Mouse (Mus musculus) heart, adult 8-10 months (tissue): Measurements from ENCODE around the gene Fam32a. TPM values are rescaled to one million over a fixed set of nuclear protein-coding genes. Genes with fewer than 3 reads are reported as not detected.

Source experiments
- DNase-seq: peaks from one replicate; pipeline ENCODE4 v3.0.0; 2022; ENCODE audit warnings: low spot score
- total RNA-seq, 4 experiments: library from RNA; stranded (reverse); gene quantifications; 2 replicates each; pipeline ENCODE4 v1.2.4; 2022

The Fam32a gene
- 10 to 100 TPM; 18.4 to 23.2 (median 21.9) TPM for total RNA-seq

DNA sequence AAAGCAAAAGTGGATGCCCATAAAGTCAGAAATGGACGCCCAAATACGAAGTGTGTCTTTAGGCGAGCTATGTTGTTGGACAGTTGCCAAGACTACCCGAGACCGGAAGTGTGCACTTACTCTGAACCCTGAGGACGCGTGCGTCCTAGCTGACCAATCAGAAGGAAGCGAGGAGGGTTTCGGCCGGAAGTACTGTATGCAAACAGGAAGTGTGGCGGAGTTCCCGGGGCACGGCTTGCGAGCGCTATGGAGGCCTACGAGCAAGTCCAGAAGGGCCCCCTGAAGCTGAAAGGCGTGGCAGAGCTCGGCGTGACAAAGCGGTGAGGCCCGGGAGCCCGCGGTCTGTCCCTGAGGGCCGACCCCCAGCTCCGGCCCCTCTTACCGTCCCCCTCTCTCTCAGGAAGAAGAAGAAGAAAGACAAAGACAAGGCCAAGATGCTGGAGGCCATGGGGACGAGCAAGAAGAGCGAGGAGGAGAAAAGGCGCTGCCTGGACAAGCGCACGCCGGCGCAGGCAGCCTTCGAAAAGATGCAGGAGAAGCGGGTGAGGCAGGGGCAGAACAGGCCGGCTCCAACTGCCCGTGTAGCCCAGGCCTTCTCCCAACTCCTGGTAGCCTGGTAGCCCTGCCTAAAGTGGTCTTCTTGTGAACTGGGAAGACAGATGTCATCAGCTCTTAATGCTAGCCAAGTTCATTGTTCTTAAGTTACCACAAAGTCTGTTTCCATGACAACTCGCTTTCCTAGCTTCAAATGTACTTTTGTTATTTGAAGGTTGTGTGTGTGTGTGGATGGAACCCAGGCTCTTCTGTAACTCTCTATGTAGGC is at the start of gene Fam32a:
Gene Fam32a (plus strand): TSS at position 190 of the 823 bp plus-strand sequence.
- DNase-seq: peak; percentile 93

DNA sequence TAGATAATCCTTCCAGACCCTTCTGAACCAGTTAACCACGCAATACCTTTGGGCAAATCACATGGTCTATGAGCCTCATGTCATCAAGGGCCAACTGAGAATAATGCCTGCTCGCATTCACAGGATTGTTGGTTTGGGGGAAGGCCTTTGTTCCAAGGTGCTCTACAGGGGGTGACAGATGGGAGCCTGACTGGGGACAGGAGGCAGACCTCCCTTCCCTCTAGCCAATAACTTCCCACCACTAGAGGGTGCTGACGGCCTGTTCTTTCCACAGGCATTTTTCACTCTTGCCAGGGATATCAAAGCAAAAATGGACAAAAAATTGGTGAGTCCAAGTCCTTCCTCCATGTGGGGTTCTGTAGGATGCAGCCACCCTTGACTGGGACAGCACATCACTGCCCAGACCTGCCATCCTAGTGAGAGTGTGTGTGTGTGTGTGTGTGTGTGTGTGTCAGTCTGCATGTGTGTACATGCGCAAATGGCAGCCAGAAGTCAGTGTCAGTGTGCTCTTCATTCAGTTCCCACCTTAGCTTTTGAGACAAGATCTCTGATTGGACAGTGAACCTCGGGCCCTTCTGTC is 42.1 kb upstream of the Fam32a start:
- DNase-seq: peak; percentile 79

DNA sequence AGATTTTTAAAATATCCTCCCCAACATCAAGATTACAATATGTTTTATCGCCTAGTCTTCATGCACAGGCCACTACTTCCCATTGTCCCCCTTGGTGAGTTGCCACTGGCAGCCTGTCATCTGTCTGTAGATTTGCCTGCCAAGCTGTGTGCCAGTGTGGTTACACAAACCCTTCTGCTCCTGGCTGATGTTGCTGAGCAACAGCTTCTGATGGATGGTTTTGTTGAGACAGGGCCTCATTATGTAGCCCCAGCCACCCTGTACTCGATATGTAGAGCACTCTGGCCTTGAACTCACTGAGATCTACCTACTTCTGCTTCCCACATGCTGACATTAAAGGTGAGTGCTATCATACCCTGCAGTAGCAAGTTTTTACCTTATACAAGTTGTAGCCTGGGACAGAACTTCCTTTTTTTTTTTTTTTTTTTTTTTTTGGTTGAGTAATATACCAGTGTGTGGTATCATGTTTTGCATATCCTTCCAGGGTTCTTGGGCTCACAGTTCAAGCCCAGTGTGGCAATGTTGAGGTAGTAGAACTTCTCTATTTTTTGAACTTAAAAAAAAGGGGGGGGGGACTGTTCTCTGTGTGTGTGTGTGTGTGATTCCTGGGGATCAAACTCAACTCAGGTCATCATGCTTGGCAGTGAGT is 35.9 kb upstream of the Fam32a start:
- no peak for DNase-seq

DNA sequence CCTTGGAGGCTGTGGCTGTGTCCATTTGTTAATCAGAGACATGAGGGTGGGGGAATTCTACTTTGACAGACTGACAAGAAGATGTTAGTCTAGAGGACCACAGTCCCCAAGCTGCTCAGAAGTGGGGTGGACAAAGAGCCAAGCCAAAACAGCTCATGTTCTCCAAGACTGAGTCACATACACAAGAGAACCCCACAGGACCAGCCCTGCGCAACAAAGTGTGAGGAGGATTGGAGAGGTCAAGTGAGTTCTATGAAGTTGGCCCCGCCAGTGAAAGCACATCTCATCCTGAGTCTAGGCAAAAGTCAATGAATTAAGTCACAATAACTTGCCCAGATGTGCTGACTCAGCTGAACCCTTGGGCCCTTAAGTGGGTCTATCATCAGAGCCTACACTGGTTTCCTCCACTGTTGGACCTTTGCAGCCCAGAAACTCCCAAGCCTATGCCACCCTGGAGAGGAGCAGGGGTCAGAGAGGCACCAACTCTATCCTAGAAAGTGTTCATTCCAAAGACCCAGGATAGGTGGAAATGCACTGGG is 31.7 kb upstream of the Fam32a start:
- no peak for DNase-seq

DNA sequence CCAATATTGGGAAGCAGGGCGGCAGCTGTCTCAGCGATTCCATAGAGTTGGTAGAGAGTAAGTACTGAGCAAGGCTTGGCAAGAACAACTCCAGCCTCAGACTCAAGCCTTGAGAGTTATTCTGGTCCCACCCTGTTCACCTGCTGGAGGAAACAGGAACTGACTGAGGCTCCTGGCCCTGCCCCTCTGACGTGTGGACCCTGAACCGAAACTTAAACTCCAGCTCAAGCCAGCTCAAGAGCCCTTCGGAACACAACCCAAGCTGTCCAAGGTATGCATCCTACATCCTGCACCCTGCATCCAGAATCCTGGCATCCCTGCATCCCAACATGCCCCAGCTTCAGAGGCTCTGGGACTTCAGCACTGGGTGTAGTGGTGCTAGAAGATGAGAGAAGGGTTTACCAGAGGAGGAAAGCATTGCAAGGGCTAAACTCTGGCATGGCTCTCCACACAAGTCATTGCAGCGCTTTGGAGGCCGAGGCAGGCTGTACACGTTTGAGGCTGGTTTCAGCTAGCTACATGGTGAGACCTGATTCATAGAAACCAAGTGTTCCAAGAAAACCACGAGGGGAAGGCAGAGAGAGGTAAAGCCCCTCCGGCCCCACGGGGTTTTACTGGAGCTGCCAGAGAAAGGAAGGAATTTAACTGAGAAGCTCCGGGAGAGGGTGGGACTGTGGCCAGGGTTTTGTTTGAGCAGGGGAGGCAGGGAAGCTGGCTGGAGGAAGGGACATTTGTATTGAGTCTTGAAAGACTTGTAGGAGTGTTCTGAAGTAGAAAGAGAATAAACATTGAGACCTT is 29.9 kb upstream of the Fam32a start, which contains the start of gene Hsh2d:
Gene Hsh2d (plus strand): TSS at position 222 of the 798 bp plus-strand sequence.
- DNase-seq: no peak

DNA sequence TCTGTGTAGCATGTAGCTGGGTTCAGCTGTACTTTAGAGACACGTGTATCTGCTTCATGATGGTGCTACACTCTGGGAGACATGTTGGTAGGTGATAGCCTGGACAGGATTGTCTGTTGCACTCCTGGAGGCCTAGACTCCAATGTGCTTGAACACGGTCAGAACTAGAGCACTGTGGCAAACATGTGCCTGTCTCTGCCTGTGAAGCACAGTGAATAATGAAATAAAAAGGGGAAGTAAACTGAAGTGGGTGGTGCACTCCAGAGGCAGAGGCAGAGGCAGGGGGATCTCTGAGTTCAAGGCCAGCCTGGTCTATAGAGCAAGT is 29.4 kb upstream of the Fam32a start:
- no peak for DNase-seq

DNA sequence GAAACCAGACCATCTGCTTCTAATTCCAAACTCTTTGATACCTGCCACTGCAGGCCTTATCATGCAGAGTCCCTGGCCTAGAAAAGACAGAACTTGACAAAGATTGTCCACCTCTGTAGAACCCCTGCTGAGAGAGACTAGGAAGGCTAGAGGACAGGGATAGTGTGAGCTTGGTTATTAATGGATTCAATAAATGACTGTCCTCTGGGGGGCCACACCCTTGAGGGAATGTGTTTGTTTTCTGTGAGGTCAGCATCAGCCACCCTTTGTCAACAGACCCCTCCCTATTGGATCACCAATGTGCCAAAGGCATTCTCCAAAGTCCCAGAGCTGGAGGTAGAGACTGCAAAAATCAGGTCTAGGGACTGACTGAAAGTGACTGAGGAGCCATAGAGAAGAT is 27.5 kb upstream of the Fam32a start:
- no peak for DNase-seq

DNA sequence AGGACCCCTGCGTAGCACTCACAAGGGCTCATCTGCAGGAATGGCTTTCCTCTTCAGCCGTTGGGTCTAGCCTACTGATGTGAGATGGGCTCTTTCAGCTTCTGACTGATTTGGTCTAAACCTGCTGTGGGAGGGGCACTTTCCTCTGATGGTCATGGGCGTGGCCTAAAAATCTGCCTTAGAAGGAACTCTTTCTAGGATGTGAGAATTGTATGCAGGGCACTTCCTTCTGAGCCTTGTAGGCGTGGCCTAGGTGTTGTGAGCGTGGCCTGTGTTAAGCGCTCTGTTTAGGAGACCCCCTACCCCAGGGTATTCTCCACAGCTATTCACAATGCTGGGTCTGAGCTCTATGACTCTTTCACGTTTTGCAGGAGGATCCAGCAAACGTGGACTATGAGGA is 21.5 kb upstream of the Fam32a start:
- DNase-seq: no peak

DNA sequence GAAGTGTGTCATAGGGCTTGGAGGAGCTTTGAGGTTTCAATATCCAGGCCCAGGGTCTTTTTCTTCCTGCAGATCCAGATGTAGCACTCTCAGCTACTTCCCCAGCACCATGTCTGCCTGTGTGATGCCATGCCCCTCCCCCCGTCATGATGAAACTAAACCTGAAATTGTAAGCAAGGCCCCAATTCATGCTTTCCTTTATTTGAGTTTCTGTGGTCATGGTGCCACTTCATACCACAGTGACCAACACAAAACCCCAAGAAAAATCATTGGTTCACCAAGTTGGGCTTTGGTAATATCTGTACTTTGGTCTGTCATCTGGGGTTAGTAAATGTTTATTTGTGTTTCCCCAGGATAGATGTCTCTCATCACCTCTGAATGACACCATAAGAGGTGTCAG is 10.9 kb upstream of the Fam32a start:
- DNase-seq: no peak

DNA sequence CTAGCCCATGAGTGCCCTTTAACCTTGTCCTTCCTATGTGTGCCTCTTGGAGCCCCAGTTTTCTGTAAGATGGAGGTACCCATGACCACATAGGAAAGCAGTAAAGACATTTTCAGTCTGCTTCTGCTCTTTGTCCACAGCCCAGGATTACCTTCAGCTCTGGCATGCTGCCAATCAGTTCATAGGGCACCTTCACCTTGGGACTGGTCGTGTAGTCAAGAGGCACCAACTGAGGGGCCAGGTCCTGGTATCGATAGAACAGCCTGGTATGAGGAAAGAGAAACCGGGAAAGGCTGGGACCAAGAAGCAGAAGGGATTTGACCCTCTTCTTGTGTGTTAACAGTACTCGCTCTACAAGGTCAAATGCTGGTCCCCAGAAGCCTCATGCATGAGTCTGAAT is 9.3 kb upstream of the Fam32a start:
- DNase-seq: no peak

DNA sequence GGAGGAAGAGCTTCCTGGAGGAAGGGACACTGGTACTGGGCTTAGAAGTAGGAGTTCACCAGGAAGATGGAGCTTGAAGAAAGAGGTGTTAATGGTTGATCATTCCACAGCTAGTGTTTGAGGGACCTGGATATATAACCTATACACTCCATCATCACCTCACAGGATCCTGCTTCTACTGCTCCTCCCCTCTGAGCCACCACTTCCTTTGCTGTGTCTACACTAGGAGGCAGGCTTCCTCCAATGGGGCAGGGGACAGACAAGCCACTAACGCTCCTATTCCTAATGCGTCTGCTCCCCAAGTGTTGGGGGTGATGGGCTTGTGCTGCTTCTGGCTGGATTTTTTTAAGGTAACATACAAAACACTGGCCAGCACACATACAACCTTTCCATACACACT is 8.8 kb upstream of the Fam32a start:
- no peak for DNase-seq

DNA sequence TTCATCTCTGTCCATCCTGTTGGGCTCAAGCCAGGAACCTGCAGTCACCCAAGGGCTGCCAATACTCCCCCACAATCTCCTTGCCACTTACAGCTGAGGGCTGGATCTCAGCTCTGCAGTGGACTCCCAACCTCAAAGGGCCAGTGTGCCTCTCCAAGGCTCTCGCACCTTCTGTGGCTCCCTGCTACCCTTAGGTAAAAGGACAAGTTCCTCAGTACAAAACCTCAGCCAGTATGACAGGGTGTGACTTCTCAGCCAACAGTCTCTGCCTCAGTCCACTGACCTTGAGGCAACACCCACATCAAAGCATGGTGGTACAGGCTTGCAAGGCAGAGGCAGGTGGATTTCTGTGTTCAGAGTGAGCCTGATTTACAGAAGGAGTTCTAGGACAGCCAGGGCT is 7.7 kb upstream of the Fam32a start:
- DNase-seq: no peak

DNA sequence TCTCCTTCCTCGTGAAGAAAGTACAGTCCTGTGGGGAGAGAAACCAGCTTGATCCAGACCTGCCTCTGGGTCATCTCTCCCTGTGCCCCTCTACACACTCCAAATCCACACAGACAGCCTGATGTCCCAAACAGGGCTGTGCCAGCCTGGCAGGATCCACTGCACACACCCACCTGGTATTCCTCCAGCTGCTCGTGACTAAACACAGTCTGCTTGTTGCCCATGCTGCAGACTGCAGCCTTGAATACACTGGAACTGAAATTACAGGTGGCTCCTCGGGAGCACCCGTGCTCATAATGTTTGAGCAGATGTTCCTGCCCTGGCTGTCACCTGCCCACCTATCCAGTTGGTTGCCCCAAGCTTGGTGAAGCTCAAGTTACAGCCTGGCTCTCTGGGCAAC is 6.8 kb upstream of the Fam32a start, which contains the start of gene Cib3:
Gene Cib3 (minus strand): TSS at position 87 of the 400 bp plus-strand sequence.
- no peak for DNase-seq

DNA sequence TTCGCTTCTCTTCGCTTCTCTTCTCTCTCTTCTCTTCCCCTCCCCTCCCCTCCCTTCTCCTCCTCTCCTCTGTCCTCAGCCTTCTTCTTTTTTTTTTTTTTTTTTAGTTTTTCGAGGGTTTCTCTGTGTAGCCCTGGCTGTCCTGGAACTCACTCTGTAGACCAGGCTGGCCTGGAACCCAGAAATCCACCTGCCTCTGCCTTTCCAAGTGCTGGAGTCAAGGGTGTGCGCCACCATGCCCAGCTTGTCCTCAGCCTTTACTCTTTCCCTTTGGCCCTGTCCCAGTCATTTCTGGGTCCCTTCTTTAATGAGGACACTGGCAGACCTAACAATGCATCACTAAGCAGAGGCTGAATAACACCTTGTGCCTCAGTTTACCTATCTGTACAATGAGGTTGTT is 6.0 kb upstream of the Fam32a start, which contains the start of gene Gm11034:
Gene Gm11034 (minus strand): TSS at position 101 of the 400 bp plus-strand sequence.
- DNase-seq: no peak

DNA sequence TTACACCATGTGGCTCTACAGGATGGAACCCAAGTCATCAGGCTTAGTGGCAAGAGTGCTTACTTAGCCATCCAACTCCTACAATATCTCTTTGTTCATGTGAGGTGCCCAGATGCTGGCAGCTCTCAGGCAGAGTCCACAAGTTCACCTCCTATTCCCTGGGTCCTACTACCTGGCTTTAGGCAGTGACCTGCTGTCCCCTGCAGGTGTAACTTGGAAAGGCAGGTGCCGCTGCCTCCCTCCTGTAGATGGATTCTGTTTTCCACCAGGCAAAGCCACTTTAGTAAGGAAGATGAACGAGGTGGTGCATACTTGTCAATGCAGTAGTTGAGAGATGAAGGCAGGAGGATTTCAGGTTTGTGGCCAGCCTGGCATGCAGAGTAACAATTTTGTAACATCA is 4.5 kb upstream of the Fam32a start:
- DNase-seq: no peak

DNA sequence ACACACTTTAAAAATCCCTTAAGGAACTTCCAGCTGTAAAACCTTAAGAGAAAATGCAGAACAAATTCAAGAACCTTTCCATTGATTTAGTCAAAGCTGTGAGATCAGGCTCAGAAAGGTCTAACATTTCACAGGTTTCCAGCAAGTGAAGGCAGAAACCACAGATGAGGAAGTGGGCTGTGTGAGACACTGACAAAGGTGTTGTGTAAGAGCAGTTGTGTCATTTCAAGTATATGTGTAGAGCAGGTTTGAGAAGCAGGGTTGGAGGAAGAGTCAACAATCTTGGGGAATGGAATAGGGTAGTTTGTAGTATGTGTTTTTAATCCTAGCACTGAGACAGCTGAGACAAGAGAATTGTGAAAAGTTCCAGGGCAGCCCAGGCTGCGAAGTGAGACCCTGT is 3.7 kb upstream of the Fam32a start:
- DNase-seq: no peak

DNA sequence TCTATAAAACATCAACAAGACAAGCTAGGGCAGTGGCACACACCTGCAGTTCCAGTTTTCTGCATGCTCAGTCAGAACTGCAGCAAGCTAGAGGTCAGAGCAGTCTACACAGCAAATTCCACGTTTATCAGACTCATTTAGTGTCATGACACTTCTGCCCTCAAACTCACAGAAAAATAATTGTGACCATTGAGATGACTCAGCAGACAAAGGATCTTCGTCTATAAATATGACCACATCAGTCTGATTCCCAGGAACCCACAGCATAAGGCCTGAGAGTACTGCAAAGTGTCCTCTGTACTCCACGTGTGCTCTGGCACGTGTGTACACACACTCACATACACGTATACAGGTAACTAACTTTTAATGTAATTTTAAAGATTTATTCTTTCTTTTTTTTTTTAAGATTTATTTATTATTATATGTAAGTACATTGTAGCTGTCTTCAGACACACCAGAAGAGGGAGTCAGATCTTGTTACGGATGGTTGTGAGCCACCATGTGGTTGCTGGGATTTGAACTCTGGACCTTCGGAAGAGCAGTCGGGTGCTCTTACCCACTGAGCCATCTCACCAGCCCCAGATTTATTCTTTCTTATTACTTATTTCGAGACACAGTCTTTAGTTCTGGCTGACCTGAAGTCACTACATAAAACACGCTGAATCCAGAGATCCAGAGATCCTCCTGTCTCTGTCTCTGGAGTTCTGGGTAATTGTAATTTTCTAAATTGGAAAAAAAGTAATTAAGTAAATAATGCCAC is 569 bp upstream of the Fam32a start:
- no peak for DNase-seq

DNA sequence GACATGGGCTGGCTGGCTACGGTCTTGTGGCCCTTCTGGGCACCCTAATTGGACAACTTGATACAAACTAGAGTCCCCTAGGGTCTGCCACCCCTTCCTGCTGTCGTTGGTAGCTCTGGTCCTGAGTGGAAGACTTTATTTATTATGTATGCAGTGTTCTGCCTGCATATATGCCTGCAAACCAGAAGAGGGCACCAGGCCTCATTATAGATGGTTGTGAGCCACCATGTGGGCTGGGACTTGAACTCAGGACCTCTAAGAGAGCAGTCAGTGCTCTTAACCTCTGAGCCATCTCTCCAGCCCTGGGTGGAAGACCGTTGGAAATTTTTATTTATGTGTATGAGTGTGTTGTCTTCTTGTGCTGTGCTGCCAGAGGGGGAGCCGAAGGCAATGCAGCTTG is 1.2 kb downstream of the Fam32a start:
- no peak for DNase-seq

DNA sequence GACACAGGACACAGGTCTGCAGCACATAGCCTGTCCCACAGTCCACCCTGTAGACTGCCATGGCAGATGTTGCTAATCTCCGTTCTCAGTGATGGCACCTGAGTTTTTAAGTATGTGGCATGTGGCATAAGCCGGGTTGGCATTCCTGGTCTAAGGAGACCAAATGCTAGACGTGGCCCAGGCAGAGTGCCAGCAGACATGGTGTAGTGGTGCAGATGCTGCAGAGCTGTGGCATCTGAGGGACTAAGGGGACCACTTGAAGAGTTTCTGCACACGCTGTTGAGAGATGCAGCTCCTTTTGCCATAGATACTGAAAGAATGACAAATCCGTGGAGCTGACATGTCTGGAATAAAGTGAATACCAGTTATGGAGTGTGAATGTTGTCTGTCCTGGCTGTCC is 3.1 kb downstream of the Fam32a start:
- DNase-seq: no peak

DNA sequence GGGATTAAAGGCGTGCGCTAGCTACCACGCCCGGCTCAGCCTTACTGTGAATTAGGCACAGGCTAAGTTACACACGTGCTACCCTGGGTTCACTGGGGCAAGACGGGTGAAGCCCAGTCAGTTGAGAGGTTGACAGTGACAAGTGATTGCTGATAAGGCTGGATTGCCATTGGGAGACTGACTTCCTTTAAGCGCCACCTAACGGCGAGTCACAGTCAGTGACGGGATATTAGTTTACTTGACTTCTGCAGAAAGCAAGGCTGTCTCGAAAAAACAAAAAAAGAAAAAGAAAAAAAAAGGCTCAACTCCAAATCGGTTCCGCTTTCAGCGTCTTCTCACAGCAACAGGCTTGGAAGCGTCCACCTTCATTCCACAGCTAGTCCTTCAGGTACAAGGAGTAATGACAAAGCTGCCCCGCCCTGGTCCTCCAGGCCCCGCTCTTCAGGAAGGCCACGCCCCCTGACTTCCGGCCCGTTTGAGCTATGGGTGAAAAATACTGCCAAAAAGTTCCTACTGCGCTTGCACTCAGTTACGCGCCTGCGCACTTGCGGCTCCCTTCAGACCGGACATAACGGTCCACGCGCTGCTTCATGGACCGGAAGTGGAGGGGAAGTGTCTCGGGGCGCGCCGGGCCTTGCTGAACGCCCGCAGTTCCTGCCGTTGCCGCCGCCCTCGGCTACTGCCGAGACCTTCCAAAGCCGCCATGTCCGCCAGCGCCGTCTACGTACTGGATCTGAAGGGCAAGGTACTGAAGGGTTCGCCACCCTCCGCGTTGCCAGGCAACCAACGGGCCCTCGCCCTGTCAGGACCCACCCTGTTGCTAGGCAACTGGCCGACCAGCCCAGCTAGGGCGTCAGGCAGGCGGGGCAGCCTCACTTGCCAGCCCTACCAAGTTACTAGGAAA is 20.2 kb downstream of the Fam32a start, which contains the start of gene Ap1m1:
Gene Ap1m1 (plus strand): TSS at position 520 of the 904 bp plus-strand sequence.
- peak; percentile 98 for DNase-seq
